Mouse (Mus musculus) testis, adult 2 months (tissue): ENCODE data around the gene Nrxn2. TPM values are rescaled to one million over a fixed set of nuclear protein-coding genes. Genes with fewer than 3 reads are reported as not detected.

Experiments
- H3K27ac ChIP-seq: fragments of 200-500 bp; 2 replicates; pipeline ENCODE4 v1.5.1; 2012; ENCODE audit warnings: low read depth, low read length; ENCODE audit not compliant: control insufficient read depth, insufficient read depth
- H3K27me3 ChIP-seq: fragments of 200-500 bp; 2 replicates; pipeline ENCODE4 v1.6.1; 2012; ENCODE audit warnings: mild to moderate bottlenecking, low read length, moderate library complexity; ENCODE audit not compliant: control insufficient read depth, insufficient read depth
- H3K36me3 ChIP-seq: fragments of 200-500 bp; 2 replicates; pipeline ENCODE4 v1.6.1; 2012; ENCODE audit warnings: mild to moderate bottlenecking, low read length; ENCODE audit not compliant: control insufficient read depth, insufficient read depth
- H3K4me1 ChIP-seq: fragments of 200-500 bp; 2 replicates; pipeline ENCODE4 v1.6.1; 2012; ENCODE audit warnings: low read length; ENCODE audit not compliant: control insufficient read depth, insufficient read depth
- H3K4me3 ChIP-seq: fragments of 200-500 bp; 2 replicates; pipeline ENCODE4 v1.5.1; 2012; ENCODE audit warnings: low read depth, mild to moderate bottlenecking, low read length, moderate library complexity, mixed read lengths; ENCODE audit not compliant: control insufficient read depth
- CTCF ChIP-seq: fragments of 200-500 bp; IDR thresholded peaks from 2 replicates; pipeline ENCODE4 v1.5.1; 2012; ENCODE audit warnings: low read depth, mild to moderate bottlenecking, inconsistent platforms, low read length, moderate library complexity; ENCODE audit not compliant: control insufficient read depth, insufficient read depth, insufficient replicate concordance
- POLR2A ChIP-seq: fragments of 200-500 bp; IDR thresholded peaks from 2 replicates; pipeline ENCODE4 v1.6.1; 2012; ENCODE audit warnings: low read depth, mild to moderate bottlenecking, inconsistent platforms, low read length, moderate library complexity; ENCODE audit not compliant: control insufficient read depth
- polyA plus RNA-seq: library from polyadenylated mRNA; depleted of rRNA; stranded (reverse); fragments of >200 nt; gene quantifications from 2 replicates; pipeline ENCODE4 v1.2.3, GENCODE M21; 2012

The Nrxn2 gene
- polyA plus RNA-seq, 1 experiment: 2.5 TPM

- Histone ChIP-seq H3K36me3 (no peaks in the 10 kb centered on the region), H3K4me1 (peaks cover 10% of the 10 kb centered on the region), H3K27ac (no peak overlapping the region), H3K4me3 (peak overlapping the region; percentile 43), H3K27me3 (no peaks in the 10 kb centered on the region; the same call in 1 of the 2 replicates)
- TF ChIP-seq POLR2A: no peak
- TF ChIP-seq CTCF: no peak
Observed at GRCm38 (mm10) chr19:6531011-6531631, 112.6 kb downstream of the Nrxn2 start.

DNA sequence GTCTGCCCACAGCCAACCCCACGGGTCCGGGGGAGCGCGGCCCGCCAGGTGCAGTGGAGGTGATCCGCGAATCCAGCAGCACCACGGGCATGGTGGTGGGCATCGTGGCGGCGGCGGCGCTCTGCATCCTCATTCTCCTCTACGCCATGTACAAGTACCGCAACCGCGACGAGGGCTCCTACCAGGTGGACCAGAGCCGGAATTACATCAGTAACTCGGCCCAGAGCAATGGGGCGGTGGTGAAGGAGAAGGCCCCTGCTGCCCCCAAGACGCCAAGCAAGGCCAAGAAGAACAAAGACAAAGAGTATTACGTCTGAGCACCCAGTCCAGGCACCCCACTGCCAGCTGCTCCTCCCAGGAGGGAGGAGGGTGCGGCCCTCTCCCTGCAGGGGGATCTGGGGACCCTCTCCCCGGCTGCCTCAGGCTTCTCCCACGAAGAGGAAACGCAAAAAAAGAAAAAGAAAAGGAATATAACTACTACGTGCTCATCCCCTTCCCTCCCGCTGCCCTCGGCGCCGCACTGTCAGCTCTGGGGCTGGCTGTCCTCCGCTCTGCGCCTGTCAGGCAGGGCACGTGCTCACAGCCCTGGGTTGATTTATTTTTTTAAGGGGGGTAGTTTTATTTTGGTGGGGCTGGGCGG is 113.4 kb downstream of the Nrxn2 start:
- no peaks in the 10 kb centered on the region; the same call in 1 of the 2 replicates for H3K27me3 ChIP-seq
- TF ChIP-seq CTCF (no peak), POLR2A (no peak)
- H3K4me3 ChIP-seq: peak overlapping the region; percentile 36
- no peak overlapping the region for H3K27ac ChIP-seq
- peaks cover 10% of the 10 kb centered on the region for H3K4me1 ChIP-seq
- no peaks in the 10 kb centered on the region for H3K36me3 ChIP-seq

DNA sequence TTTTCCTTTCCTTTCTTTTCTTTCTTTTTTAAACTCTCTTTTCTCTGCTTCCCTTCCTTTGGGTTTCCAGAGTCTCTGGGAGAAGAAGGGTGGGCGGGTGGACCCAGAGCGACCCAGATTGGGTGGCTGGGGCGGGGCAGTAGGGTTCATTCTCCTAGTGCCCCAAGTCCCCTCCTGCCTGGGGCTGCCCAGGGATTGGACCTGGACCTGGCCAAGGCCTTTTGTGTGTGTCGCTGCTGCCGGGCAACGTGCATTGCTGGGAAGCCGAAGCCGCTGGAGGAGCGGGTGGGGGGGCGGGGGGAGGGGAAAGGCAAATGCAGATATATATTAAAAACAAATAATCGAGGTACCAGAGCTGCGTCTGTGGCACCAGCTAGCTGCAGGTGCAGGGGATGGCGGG is 114.1 kb downstream of the Nrxn2 start:
- H3K36me3 ChIP-seq: no peaks in the 10 kb centered on the region
- TF ChIP-seq CTCF: no peak
- no peak for TF ChIP-seq POLR2A
- no peaks in the 10 kb centered on the region; the same call in 1 of the 2 replicates for H3K27me3 ChIP-seq
- peaks cover 10% of the 10 kb centered on the region for H3K4me1 ChIP-seq
- H3K27ac ChIP-seq: no peak overlapping the region
- H3K4me3 ChIP-seq: no peak overlapping the region

- Histone ChIP-seq H3K27me3 (no peaks in the 10 kb centered on the region; the same call in 1 of the 2 replicates), H3K4me3 (no peak overlapping the region), H3K4me1 (peaks cover 10% of the 10 kb centered on the region), H3K36me3 (no peaks in the 10 kb centered on the region), H3K27ac (no peak overlapping the region)
- TF ChIP-seq POLR2A (no peak), CTCF (no peak)
Observed at GRCm38 (mm10) chr19:6533290-6534117, 115.0 kb downstream of the Nrxn2 start.

GRCm38 (mm10) chr19:6534118-6534415 is 115.5 kb downstream of the Nrxn2 start:
- no peak overlapping the region for H3K4me3 ChIP-seq
- peaks cover 10% of the 10 kb centered on the region for H3K4me1 ChIP-seq
- H3K36me3 ChIP-seq: no peaks in the 10 kb centered on the region
- H3K27me3 ChIP-seq: no peaks in the 10 kb centered on the region; the same call in 1 of the 2 replicates
- no peak overlapping the region for H3K27ac ChIP-seq
- no peak for TF ChIP-seq CTCF
- no peak for TF ChIP-seq POLR2A

DNA sequence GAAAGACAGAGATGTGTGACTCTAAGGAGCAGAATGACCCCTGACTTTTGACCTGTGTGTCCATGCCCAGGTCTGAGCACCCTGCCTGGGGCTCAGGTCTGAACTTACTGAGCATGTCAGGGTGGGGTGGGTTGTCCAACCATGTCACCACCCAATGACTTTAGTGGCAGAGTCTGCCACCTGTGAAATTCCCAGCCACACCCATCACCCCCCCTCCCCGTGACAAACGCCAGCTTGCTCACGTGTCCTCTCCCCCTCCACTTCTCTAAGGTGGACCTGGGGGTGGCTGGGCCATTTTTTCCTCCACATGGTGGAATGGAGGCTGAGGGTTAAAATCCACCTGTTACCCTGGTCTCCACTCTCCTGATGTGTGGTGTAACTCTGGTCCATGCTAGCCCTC is 117.7 kb downstream of the Nrxn2 start:
- TF ChIP-seq CTCF (no peak), POLR2A (no peak)
- Histone ChIP-seq H3K36me3 (no peaks in the 10 kb centered on the region), H3K4me3 (no peak overlapping the region), H3K27me3 (no peaks in the 10 kb centered on the region), H3K27ac (no peak overlapping the region), H3K4me1 (peaks cover 8% of the 10 kb centered on the region)

DNA sequence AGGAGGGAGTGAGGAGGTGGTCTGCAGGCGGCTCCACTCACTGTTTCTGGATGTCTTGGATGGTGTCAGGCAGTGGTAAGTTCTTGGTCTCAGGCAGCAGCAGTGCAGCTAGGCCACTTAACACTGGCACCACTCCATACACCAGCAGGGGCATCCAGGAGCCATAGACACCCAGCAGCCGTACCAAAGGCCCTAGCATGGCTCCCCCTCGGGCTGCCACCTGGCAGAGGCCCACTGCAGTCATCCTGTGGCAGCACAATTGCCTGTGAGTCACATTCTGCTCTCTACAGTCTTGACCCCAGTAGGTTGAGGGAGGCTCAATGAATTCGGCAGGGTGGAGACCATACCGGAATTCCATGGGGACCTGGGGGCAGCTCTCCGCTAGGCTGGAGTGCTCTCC is 118.2 kb downstream of the Nrxn2 start:
- Histone ChIP-seq H3K27me3 (no peaks in the 10 kb centered on the region), H3K27ac (no peak overlapping the region), H3K36me3 (no peaks in the 10 kb centered on the region)

More for the DNA sequence above, 118.2 kb downstream of the Nrxn2 start:
- peaks cover 4% of the 10 kb centered on the region; the same call in 1 of the 2 replicates for H3K4me1 ChIP-seq
- no peak overlapping the region for H3K4me3 ChIP-seq
- TF ChIP-seq POLR2A: no peak
- TF ChIP-seq CTCF: no peak
